Mouse (Mus musculus): ENCODE measurements around the gene Ahnak2. TPM values are rescaled to one million over a fixed set of nuclear protein-coding genes. Genes with fewer than 3 reads are reported as not detected.
"Not testable (repeated sequence)": the region's sequence is repeated elsewhere in the genome, so short reads cannot be mapped to it uniquely, and the experiment has no call there.

The Ahnak2 gene
- total and polyA plus RNA-seq, 3 experiments, result 1.7 to 10.0 (median 3.6) TPM

GRCm38 (mm10) chr12:112821216-112821615 is 18.8 kb upstream of the Ahnak2 start:
- DNase-seq, result peak; percentile 51

GRCm38 (mm10) chr12:112820401-112820999 is 18.0 kb upstream of the Ahnak2 start:
- no peak for DNase-seq

- DNase-seq, result no peak
Observed at GRCm38 (mm10) chr12:112819057-112819662, 16.7 kb upstream of the Ahnak2 start.

- DNase-seq, result not testable (repeated sequence)
Observed at GRCm38 (mm10) chr12:112816866-112817265, 14.4 kb upstream of the Ahnak2 start.

GRCm38 (mm10) chr12:112816294-112816693 is 13.8 kb upstream of the Ahnak2 start:
- peak; percentile 48 for DNase-seq

GRCm38 (mm10) chr12:112814682-112815470 is 12.4 kb upstream of the Ahnak2 start:
- DNase-seq, result no peak

GRCm38 (mm10) chr12:112813370-112813769 is 10.9 kb upstream of the Ahnak2 start:
- no peak for DNase-seq

- no peak for DNase-seq
Observed at GRCm38 (mm10) chr12:112810092-112810885, 7.8 kb upstream of the Ahnak2 start.

- DNase-seq, result no peak
Observed at GRCm38 (mm10) chr12:112809641-112810040, 7.2 kb upstream of the Ahnak2 start.

GRCm38 (mm10) chr12:112808587-112809364 is 6.3 kb upstream of the Ahnak2 start, which contains the start of gene Clba1:
Gene Clba1, plus strand, starts transcription at chr12:112808937.
- peak; percentile 95 for DNase-seq

- DNase-seq, result no peak
Observed at GRCm38 (mm10) chr12:112808212-112808586, 5.7 kb upstream of the Ahnak2 start.

- no peak for DNase-seq
Observed at GRCm38 (mm10) chr12:112807796-112808195, 5.3 kb upstream of the Ahnak2 start.

- no peak for DNase-seq
Observed at GRCm38 (mm10) chr12:112806044-112806443, 3.6 kb upstream of the Ahnak2 start.

GRCm38 (mm10) chr12:112804046-112804445 is 1.6 kb upstream of the Ahnak2 start:
- peak; percentile 57 for DNase-seq

GRCm38 (mm10) chr12:112802917-112803316 is 460 bp upstream of the Ahnak2 start:
- no peak for DNase-seq

- peak; percentile 62 for DNase-seq
Observed at GRCm38 (mm10) chr12:112800476-112800875, 2.0 kb downstream of the Ahnak2 start.

GRCm38 (mm10) chr12:112799237-112799970 is 3.1 kb downstream of the Ahnak2 start:
- no peak for DNase-seq

GRCm38 (mm10) chr12:112798716-112799115 is 3.7 kb downstream of the Ahnak2 start:
- DNase-seq, result no peak

- DNase-seq, result no peak
Observed at GRCm38 (mm10) chr12:112798332-112798681, 4.2 kb downstream of the Ahnak2 start.

- peak; percentile 89 for DNase-seq
Observed at GRCm38 (mm10) chr12:112797672-112798331, 4.7 kb downstream of the Ahnak2 start.
